Mouse (Mus musculus) lung, postnatal 0 days (tissue): ENCODE data around the gene Dync1h1. TPM values are rescaled to one million over a fixed set of nuclear protein-coding genes. Genes with fewer than 3 reads are reported as not detected.
A peak's percentile ranks its signal among the peaks of the same experiment; 100 is the strongest.

ENCODE experiments used
- ATAC-seq: fragments of 200-750 bp; cut with Nextera tagmentation; 2 replicates; pipeline ENCODE4 v1.8.0; 2017; ENCODE audit warnings: moderate library complexity
- DNase-seq: peaks from one replicate; pipeline ENCODE4 v3.0.0-alpha.2; 2016; ENCODE audit warnings: low spot score
- H3K27ac ChIP-seq: fragments of 300-500 bp; sonication (generic); 2 replicates; pipeline ENCODE4 v1.5.1; 2014; ENCODE audit warnings: antibody characterized with exemption, mild to moderate bottlenecking, low read length, mixed read lengths
- H3K27me3 ChIP-seq: fragments of 300-500 bp; sonication (generic); replicated peaks from 2 replicates; pipeline ENCODE4 v1.6.1; 2014; ENCODE audit warnings: low read length, mixed read lengths; ENCODE audit not compliant: insufficient read depth
- H3K36me3 ChIP-seq: fragments of 300-500 bp; sonication (generic); 2 replicates; pipeline ENCODE4 v1.6.1; 2014; ENCODE audit warnings: low read length, mixed read lengths; ENCODE audit not compliant: insufficient read depth
- H3K4me1 ChIP-seq: fragments of 300-500 bp; sonication (generic); 2 replicates; pipeline ENCODE4 v1.6.1; 2014; ENCODE audit warnings: antibody characterized with exemption, low read depth, low read length, mixed read lengths; ENCODE audit not compliant: insufficient read depth
- H3K4me2 ChIP-seq: fragments of 300-500 bp; sonication (generic); replicated peaks from 2 replicates; pipeline ENCODE4 v1.6.1; 2014; ENCODE audit warnings: low read depth, mild to moderate bottlenecking, low read length, moderate library complexity, mixed read lengths
- H3K4me3 ChIP-seq: fragments of 300-500 bp; sonication (generic); 2 replicates; pipeline ENCODE4 v1.5.1; 2014; ENCODE audit warnings: low read depth, low read length
- H3K9ac ChIP-seq: fragments of 300-500 bp; sonication (generic); replicated peaks from 2 replicates; pipeline ENCODE4 v1.6.1; 2014; ENCODE audit warnings: low read depth, mild to moderate bottlenecking
- H3K9me3 ChIP-seq: fragments of 300-500 bp; sonication (generic); 2 replicates; pipeline ENCODE4 v1.6.1; 2016; ENCODE audit warnings: low read length, mixed read lengths
- CTCF ChIP-seq: IDR thresholded peaks from 2 replicates; pipeline ENCODE4 v1.5.1; 2016; ENCODE audit warnings: antibody characterized with exemption, mild to moderate bottlenecking
- EP300 ChIP-seq: IDR thresholded peaks from 2 replicates; pipeline ENCODE4 v1.6.1; 2016; ENCODE audit warnings: antibody characterized with exemption, mild to moderate bottlenecking, control low read depth
- WGBS: fragments of 180-500 bp; shearing (Covaris S2); extraction: QIAGEN DNeasy Blood & Tissue Kit; methylation state at CpG from one replicate; pipeline ENCODE4 v1.1.7; 2014; 5-methylcytosine and 5-hydroxymethylcytosine counted together
- polyA plus RNA-seq: library from polyadenylated mRNA; unstranded; fragments of >200 nt; fragmentation: Nextera tagmentation; extraction: Ambion mirVana; gene quantifications from 2 replicates; pipeline ENCODE4 v1.2.1, GENCODE M21; 2015

Gene Dync1h1
- polyA plus RNA-seq, 1 experiment from 2014 or later: 34.7 TPM

GRCm38 (mm10) chr12:110599791-110600190, 1.5 kb upstream of the Dync1h1 start:
- Histone ChIP-seq H3K27me3 (no peaks in the 10 kb centered on the region), H3K27ac (no peak overlapping the region), H3K4me2 (no peak overlapping the region), H3K36me3 (no peaks in the 10 kb centered on the region), H3K9me3 (no peaks in the 10 kb centered on the region), H3K9ac (no peak overlapping the region), H3K4me1 (peaks cover 2% of the 10 kb centered on the region; the same call in 1 of the 2 replicates), H3K4me3 (no peak overlapping the region)
- TF ChIP-seq CTCF (no peak), EP300 (no peak)
- 55% methylated on average over 4 of the region's 4 CpGs for WGBS
- ATAC-seq (no peak), DNase-seq (no peak)

GRCm38 (mm10) chr12:110600225-110600991, 844 bp upstream of the Dync1h1 start:
- DNase-seq: no peak
- TF ChIP-seq CTCF: no peak
- TF ChIP-seq EP300: no peak
- H3K27ac ChIP-seq: no peak overlapping the region
- no peak overlapping the region for H3K4me3 ChIP-seq
- peaks cover 2% of the 10 kb centered on the region; the same call in 1 of the 2 replicates for H3K4me1 ChIP-seq
- peak overlapping the region; percentile 51 for H3K4me2 ChIP-seq
- H3K9ac ChIP-seq: no peak overlapping the region
- no peak for ATAC-seq
- H3K9me3 ChIP-seq: no peaks in the 10 kb centered on the region
- H3K27me3 ChIP-seq: no peaks in the 10 kb centered on the region
- H3K36me3 ChIP-seq: no peaks in the 10 kb centered on the region
- 49% methylated on average over 13 of the region's 13 CpGs for WGBS

- no peak overlapping the region for H3K9ac ChIP-seq
- no peaks in the 10 kb centered on the region for H3K36me3 ChIP-seq
- TF ChIP-seq CTCF (no peak), EP300 (no peak)
- 78% methylated on average over 3 of the region's 3 CpGs for WGBS
- H3K4me3 ChIP-seq: no peak overlapping the region
- peaks cover 2% of the 10 kb centered on the region; the same call in 1 of the 2 replicates for H3K4me1 ChIP-seq
- no peak for DNase-seq
- no peaks in the 10 kb centered on the region for H3K27me3 ChIP-seq
- H3K4me2 ChIP-seq: no peak overlapping the region
- H3K27ac ChIP-seq: no peak overlapping the region
- no peak for ATAC-seq
- no peaks in the 10 kb centered on the region for H3K9me3 ChIP-seq
These were observed 4.9 kb downstream of the Dync1h1 start for GRCm38 (mm10) chr12:110606161-110606560.

- DNase-seq (no peak), ATAC-seq (no peak)
- H3K4me1 ChIP-seq: peaks cover 2% of the 10 kb centered on the region; the same call in 1 of the 2 replicates
- no peak overlapping the region for H3K4me2 ChIP-seq
- no peak overlapping the region for H3K4me3 ChIP-seq
- no peak overlapping the region for H3K9ac ChIP-seq
- no peaks in the 10 kb centered on the region for H3K9me3 ChIP-seq
- TF ChIP-seq CTCF (no peak), EP300 (no peak)
- H3K27me3 ChIP-seq: no peaks in the 10 kb centered on the region
- H3K36me3 ChIP-seq: no peaks in the 10 kb centered on the region
- WGBS: 70% methylated on average over 2 of the region's 2 CpGs
- H3K27ac ChIP-seq: no peak overlapping the region
These were observed 5.4 kb downstream of the Dync1h1 start for GRCm38 (mm10) chr12:110606676-110607075.

GRCm38 (mm10) chr12:110608460-110609152, 7.4 kb downstream of the Dync1h1 start:
- ATAC-seq: peak; percentile 97
- TF ChIP-seq EP300 (peak; percentile 47), CTCF (peak; percentile 75)
- no peak overlapping the region for H3K4me2 ChIP-seq

GRCm38 (mm10) chr12:110609153-110609497, 7.9 kb downstream of the Dync1h1 start:
- Histone ChIP-seq H3K9me3 (no peaks in the 10 kb centered on the region), H3K4me3 (no peak overlapping the region), H3K4me1 (no peaks in the 10 kb centered on the region), H3K27me3 (no peaks in the 10 kb centered on the region), H3K27ac (peak overlapping the region; percentile 34; the same call in 1 of the 2 replicates), H3K9ac (no peak overlapping the region), H3K36me3 (peaks cover 11% of the 10 kb centered on the region), H3K4me2 (no peak overlapping the region)
- WGBS: 77% methylated on average over 9 of the region's 9 CpGs
- DNase-seq (no peak), ATAC-seq (no peak)
- TF ChIP-seq CTCF: no peak
- no peak for TF ChIP-seq EP300

More at GRCm38 (mm10) chr12:110608460-110609152, 7.4 kb downstream of the Dync1h1 start:
- Histone ChIP-seq H3K4me1 (no peaks in the 10 kb centered on the region), H3K27ac (peak overlapping the region; percentile 34; the same call in 1 of the 2 replicates), H3K4me3 (no peak overlapping the region), H3K9ac (no peak overlapping the region), H3K36me3 (peaks cover 8% of the 10 kb centered on the region), H3K27me3 (no peaks in the 10 kb centered on the region), H3K9me3 (no peaks in the 10 kb centered on the region)
- DNase-seq: peak; percentile 91
- 43% methylated on average over 11 of the region's 11 CpGs for WGBS
